Comparison of ENCODE assay signal across 29 mouse cellular contexts in genomic region chr12:21180091-21180490, GRCm38 (mm10).
DNase-seq lines count a peak whose midpoint lies in the region; ATAC-seq and TF ChIP-seq lines count a peak whose summit lies in the region.
"Had no signal": no experiment of that assay in that cellular context is flagged by ENCODE, and none has a peak within 500 bp of the region (broad histone marks: within the 10 kb centered on the region; RNA-seq: fewer than 3 reads in every experiment).

No protein-coding gene starts in this region.

- TF ChIP-seq POLR2A in thymus, adult 2 months (IDR thresholded peaks at IDR 0.05; ENCODE audit: control insufficient read depth, extremely low read depth, insufficient read depth, low read length, poor library complexity) = no peak

- H3K9me3 ChIP-seq in liver, embryonic 13.5 days (replicated peaks) = no peaks in the 10 kb centered on the region
- H3K9me3 ChIP-seq: embryonic facial prominence, embryonic 10.5 days; embryonic facial prominence, embryonic 13.5 days; forebrain, embryonic 10.5 days; forebrain, embryonic 13.5 days; heart, embryonic 12.5 days; heart, embryonic 15.5 days; hindbrain, embryonic 10.5 days; hindbrain, embryonic 13.5 days had no signal

- H3K36me3 ChIP-seq in liver, embryonic 13.5 days = no peaks in the 10 kb centered on the region
- no peaks in the 10 kb centered on the region for H3K36me3 ChIP-seq in thymus, adult 2 months (ENCODE audit: control insufficient read depth, insufficient read depth, low read length)
- H3K36me3 ChIP-seq: heart, embryonic 15.5 days had no signal

- H3K27ac ChIP-seq in gastrocnemius, adult 2 months = peak overlapping the region; percentile 40; the same call in 1 of the 2 replicates
- no peak overlapping the region for H3K27ac ChIP-seq in liver, embryonic 13.5 days
- no peak overlapping the region for H3K27ac ChIP-seq in thymus, adult 2 months (ENCODE audit: control insufficient read depth, insufficient read depth, low read length)
- H3K27ac ChIP-seq in left cerebral cortex, adult 2 months = no peak overlapping the region
- H3K27ac ChIP-seq: embryonic facial prominence, embryonic 10.5 days; embryonic facial prominence, embryonic 13.5 days; forebrain, embryonic 10.5 days; forebrain, embryonic 13.5 days; heart, embryonic 15.5 days; hindbrain, embryonic 10.5 days; hindbrain, embryonic 13.5 days had no signal

- no peak overlapping the region for H3K9ac ChIP-seq in liver, embryonic 13.5 days
- H3K9ac ChIP-seq: embryonic facial prominence, embryonic 13.5 days; forebrain, embryonic 13.5 days; heart, embryonic 12.5 days; heart, embryonic 15.5 days; hindbrain, embryonic 13.5 days had no signal

- no peak overlapping the region for H3K4me2 ChIP-seq in liver, embryonic 13.5 days
- H3K4me2 ChIP-seq: embryonic facial prominence, embryonic 13.5 days; forebrain, embryonic 13.5 days; heart, embryonic 12.5 days; heart, embryonic 15.5 days; hindbrain, embryonic 13.5 days had no signal

- no peak for DNase-seq in gastrocnemius, adult 2 months
- no peak for DNase-seq in gastrocnemius, postnatal 14 days
- peak; percentile 52 for DNase-seq in ZHBTc4 (ENCODE audit: low read depth, low spot score)
- no peak for DNase-seq in liver, embryonic 13.5 days
- DNase-seq in right cerebral cortex, postnatal 25 days = no peak
- DNase-seq in thymus, adult 2 months = no peak
- DNase-seq in left cerebral cortex, adult 2 months (ENCODE audit: extremely low spot score in 1 of 2, low spot score in 2 of 2) = no peak
- DNase-seq: adrenal gland, postnatal 14 days; cerebellum, adult 11 months; cerebellum, adult 2 months; cerebellum, adult 9-11 months; cerebellum, postnatal 25 days; embryo, embryonic 11 days; gastrocnemius, postnatal 25 days; heart, adult 18-20 months; heart, postnatal 10 days; heart, postnatal 36 days had no signal

- no peak for TF ChIP-seq CTCF in gastrocnemius, adult 2 months (IDR thresholded peaks at IDR 0.05)
- no peak for TF ChIP-seq CTCF in thymus, adult 2 months (IDR thresholded peaks at IDR 0.05; ENCODE audit: borderline replicate concordance, control insufficient read depth, extremely low read depth, insufficient read depth, low read length, poor library complexity)
- no peak for TF ChIP-seq CTCF in left cerebral cortex, adult 2 months (IDR thresholded peaks at IDR 0.05)

- ATAC-seq in liver, embryonic 13.5 days (ENCODE audit: low read depth) = peak; percentile 34; the same call in 1 of the 2 replicates
- ATAC-seq in megakaryocyte-erythroid progenitor cell, adult 5-6 weeks (replicated peaks; ENCODE audit: low FRiP score, low TSS enrichment, poor library complexity, severe bottlenecking) = peak; percentile 86
- ATAC-seq: forebrain, embryonic 13.5 days; forebrain, embryonic 16.5 days; hindbrain, embryonic 16.5 days had no signal

- peaks cover 22% of the 10 kb centered on the region for H3K4me1 ChIP-seq in liver, embryonic 13.5 days (replicated peaks)
- no peaks in the 10 kb centered on the region; the same call in 1 of the 2 replicates for H3K4me1 ChIP-seq in thymus, adult 2 months (replicated peaks; ENCODE audit: control insufficient read depth, insufficient read depth, low read length)
- H3K4me1 ChIP-seq: embryonic facial prominence, embryonic 13.5 days had no signal

- no peaks in the 10 kb centered on the region for H3K27me3 ChIP-seq in liver, embryonic 13.5 days
- no peaks in the 10 kb centered on the region for H3K27me3 ChIP-seq in thymus, adult 2 months (ENCODE audit: control insufficient read depth, insufficient read depth, low read length)
- H3K27me3 ChIP-seq: embryonic facial prominence, embryonic 13.5 days; forebrain, embryonic 13.5 days; heart, embryonic 12.5 days; heart, embryonic 15.5 days; hindbrain, embryonic 13.5 days had no signal

- no peak overlapping the region for H3K4me3 ChIP-seq in gastrocnemius, adult 2 months
- H3K4me3 ChIP-seq in liver, embryonic 13.5 days (replicated peaks) = no peak overlapping the region
- no peak overlapping the region for H3K4me3 ChIP-seq in thymus, adult 2 months (ENCODE audit: control insufficient read depth, insufficient read depth, low read length)
- H3K4me3 ChIP-seq in left cerebral cortex, adult 2 months = no peak overlapping the region
- H3K4me3 ChIP-seq: embryonic facial prominence, embryonic 10.5 days; embryonic facial prominence, embryonic 13.5 days; erythroblast, embryonic 14.5 days; forebrain, embryonic 10.5 days; forebrain, embryonic 13.5 days; heart, embryonic 12.5 days; heart, embryonic 15.5 days; hindbrain, embryonic 10.5 days; hindbrain, embryonic 13.5 days had no signal

- intact Hi-C loops in gastrocnemius, adult 2 months (cut with DNase I) = no loop called here
- intact Hi-C loops in gastrocnemius, postnatal 14 days (cut with DNase I; ENCODE audit: low total_unique reads) = no loop called here
- intact Hi-C loops in left cerebral cortex, adult 2 months (cut with DNase I) = no loop called here

- whole genome bisulfite sequencing in liver, embryonic 13.5 days (ENCODE audit: insufficient replicate concordance) = 30% methylated on average over 6 of the region's 6 CpGs
- 88% methylated on average over 6 of the region's 6 CpGs for WGBS in thymus, adult 2 months
